Mouse (Mus musculus) lung, adult 2 months (tissue): Measurements from ENCODE around the gene Ranbp3l. TPM values are rescaled to one million over a fixed set of nuclear protein-coding genes. Genes with fewer than 3 reads are reported as not detected.

Source experiments
- DNase-seq: peaks from one replicate; pipeline ENCODE4 v3.0.0; 2022
- H3K4me1 ChIP-seq: fragments of 200-500 bp; 2 replicates; pipeline ENCODE4 v1.6.1; 2011; ENCODE audit warnings: low read length; ENCODE audit not compliant: control insufficient read depth, insufficient read depth
- H3K4me3 ChIP-seq: fragments of 200-500 bp; replicated peaks from 2 replicates; pipeline ENCODE3; 2011; ENCODE audit warnings: low read depth, mild to moderate bottlenecking, control low read depth, low read length; ENCODE audit errors: extremely low read depth
- CTCF ChIP-seq: fragments of 200-500 bp; IDR thresholded peaks from 2 replicates; pipeline ENCODE4 v1.5.1; 2011; ENCODE audit warnings: mild to moderate bottlenecking, low read length, control low read depth; ENCODE audit not compliant: insufficient read depth
- POLR2A ChIP-seq: fragments of 200-500 bp; IDR thresholded peaks from 2 replicates; pipeline ENCODE4 v1.6.1; 2011; ENCODE audit warnings: low read depth, mild to moderate bottlenecking, control low read depth, low read length, borderline replicate concordance; ENCODE audit errors: extremely low read depth
- WGBS: fragments of 180-500 bp; shearing (Covaris S2); methylation state at CpG from one replicate; pipeline ENCODE4 v1.1.7; 2018; 5-methylcytosine and 5-hydroxymethylcytosine counted together
- polyA plus RNA-seq: library from polyadenylated mRNA; depleted of rRNA; stranded (reverse); fragments of >200 nt; gene quantifications from 2 replicates; pipeline ENCODE4 v1.2.3, GENCODE M21; 2012; rRNA removed

Ranbp3l gene
- 0.07 TPM in 1 of 2 replicates, not detected in the other for polyA plus RNA-seq

DNA sequence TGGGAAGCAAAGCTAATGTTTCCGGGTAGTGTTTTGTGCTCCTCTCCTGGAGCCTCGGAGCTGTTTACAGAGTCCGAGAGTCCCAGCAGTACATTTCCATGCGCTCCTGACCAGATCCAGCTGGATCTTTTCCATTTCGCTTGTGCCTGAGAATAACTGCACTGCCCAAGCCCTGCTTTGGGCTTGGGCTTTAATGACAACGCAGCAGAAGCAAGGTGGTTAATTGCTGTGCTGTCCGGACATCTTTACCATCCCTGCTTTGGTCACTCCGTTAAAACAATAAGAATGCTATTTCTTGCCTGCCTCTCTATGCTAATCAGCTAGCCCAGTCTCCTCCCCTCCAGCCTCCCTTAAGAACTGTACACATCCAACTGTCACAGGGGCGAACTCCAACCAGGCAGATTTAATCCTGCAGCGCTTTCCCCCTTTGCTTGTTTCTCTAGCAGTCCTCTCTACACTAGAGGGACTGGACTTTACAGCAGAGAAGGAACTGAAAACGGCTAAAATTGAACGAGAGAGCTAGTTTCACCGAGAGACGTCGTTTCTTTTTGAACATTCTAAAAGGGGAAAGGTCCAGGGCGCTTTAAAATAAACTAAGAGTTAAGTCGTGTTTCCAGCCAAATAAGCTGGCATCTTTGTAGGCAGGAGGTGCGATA lies at the start of gene Ranbp3l:
Gene Ranbp3l, plus strand, starts transcription at position 377 of the 656 bp plus-strand sequence.
- WGBS = 34% methylated on average over 18 of the region's 18 CpGs
- TF ChIP-seq POLR2A (no peak), CTCF (no peak)
- DNase-seq = no peak
- Histone ChIP-seq H3K4me3 (peak within 1 kb of the TSS; percentile 34), H3K4me1 (no peaks in the 10 kb centered on the region)

DNA sequence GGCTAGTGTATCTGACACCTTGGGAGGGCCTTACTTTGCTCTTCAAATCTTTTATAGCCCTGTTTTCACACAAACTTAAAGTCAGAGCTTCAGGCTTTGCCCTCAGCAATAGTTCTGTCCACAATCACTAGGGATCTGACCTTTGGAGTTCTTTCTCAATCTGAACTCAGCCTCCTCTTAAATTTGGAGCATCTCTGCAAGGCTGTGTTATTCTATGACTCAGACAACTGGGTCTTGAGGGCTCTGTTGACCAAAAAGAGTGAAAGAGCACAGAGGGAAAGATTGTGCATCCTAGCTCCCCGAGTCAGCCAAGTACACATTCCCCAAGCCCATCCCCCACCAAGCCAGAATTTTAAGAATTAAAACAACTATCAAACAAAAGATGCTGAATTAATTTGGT lies 37.7 kb upstream of the Ranbp3l start:
- Histone ChIP-seq H3K4me1 (no peaks in the 10 kb centered on the region), H3K4me3 (no peak overlapping the region)
- DNase-seq = no peak
- WGBS = 88% methylated on average over 1 of the region's 1 CpGs
- no peak for TF ChIP-seq POLR2A
- no peak for TF ChIP-seq CTCF

DNA sequence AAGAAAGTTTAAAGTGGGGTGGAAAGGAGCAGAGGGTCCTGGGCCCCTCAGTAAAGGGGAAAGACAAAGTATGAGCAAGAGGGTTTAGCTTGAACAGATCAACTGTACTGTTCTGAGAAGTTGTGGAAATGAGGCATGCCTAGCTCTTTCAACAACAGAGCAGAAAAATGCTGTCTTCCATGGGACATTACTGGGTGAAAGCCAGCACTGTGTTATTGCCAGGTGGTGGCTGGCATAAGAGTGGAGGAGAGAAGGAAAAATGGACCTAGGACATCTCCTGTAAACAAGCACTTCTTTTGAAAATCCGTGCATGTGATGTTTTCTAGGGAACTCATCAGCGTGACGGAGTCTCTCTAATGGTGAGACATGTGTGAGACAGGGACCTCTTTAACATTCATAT lies 30.8 kb upstream of the Ranbp3l start:
- DNase-seq = no peak
- 80% methylated on average over 3 of the region's 3 CpGs for WGBS
- no peaks in the 10 kb centered on the region for H3K4me1 ChIP-seq
- no peak overlapping the region for H3K4me3 ChIP-seq
- TF ChIP-seq CTCF (no peak), POLR2A (no peak)

DNA sequence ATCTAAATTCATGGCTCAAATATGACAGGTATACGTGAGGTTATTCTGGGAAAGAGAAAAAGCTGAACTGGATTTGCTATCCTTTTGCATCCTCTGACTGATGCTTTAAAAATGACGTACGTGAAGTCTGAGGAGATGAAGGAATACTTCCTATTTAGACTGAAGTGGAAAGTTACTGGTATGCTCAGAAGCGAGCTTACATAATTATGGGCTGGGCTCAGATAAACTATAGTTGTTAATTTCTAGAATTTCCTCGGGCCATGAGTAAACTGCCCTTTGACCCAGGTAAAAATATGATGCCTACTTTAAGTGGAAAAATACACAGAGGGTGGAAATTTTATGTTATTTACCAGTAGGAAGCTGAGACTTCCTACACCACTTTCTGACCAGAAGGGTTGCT lies 26.9 kb upstream of the Ranbp3l start:
- H3K4me3 ChIP-seq = no peak overlapping the region
- no peaks in the 10 kb centered on the region for H3K4me1 ChIP-seq
- TF ChIP-seq POLR2A = no peak
- TF ChIP-seq CTCF = no peak
- DNase-seq = no peak
- WGBS = 64% methylated on average over 5 of the region's 5 CpGs

DNA sequence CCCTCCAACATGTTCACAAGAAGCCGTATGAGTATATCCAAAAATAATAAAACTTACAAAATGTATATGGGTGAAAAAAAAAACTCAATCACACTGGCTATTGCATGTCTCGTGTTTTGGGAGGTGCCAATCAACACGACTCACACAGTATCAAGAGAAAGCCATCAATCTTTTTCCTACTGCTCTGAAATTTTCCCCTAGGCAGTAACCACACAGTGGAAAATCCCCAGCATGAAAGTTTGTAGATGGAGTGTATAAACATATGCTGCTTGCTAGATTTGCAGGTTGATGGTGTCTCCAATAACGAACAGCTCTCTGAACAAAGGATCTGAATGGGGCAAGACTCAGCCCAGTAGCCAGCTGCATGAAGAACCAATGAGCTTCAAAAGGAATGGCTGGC lies 16.9 kb upstream of the Ranbp3l start:
- no peak for DNase-seq
- H3K4me3 ChIP-seq = no peak overlapping the region
- H3K4me1 ChIP-seq = no peaks in the 10 kb centered on the region
- no peak for TF ChIP-seq POLR2A
- TF ChIP-seq CTCF = no peak
- WGBS = 66% methylated on average over 4 of the region's 4 CpGs

DNA sequence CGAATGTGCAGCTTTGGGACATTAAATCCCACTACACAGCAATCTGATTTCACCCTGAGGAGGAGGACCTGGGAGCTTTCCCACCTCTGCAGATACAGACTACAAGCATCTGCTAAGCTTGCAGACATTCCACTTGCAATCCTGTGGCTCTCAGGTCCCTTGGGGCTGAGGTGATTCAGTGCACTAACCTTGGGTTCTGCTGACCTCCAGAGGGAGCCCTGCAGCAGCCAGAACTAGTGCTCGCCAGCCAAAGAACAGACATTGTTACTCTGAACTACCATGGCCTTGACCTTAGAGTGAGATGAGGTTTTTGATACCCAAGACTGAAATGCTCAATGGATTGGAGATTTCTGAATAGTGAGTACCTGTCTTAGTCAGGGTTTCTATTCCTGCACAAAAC lies 4.4 kb upstream of the Ranbp3l start:
- no peak overlapping the region for H3K4me3 ChIP-seq
- DNase-seq = no peak

DNA sequence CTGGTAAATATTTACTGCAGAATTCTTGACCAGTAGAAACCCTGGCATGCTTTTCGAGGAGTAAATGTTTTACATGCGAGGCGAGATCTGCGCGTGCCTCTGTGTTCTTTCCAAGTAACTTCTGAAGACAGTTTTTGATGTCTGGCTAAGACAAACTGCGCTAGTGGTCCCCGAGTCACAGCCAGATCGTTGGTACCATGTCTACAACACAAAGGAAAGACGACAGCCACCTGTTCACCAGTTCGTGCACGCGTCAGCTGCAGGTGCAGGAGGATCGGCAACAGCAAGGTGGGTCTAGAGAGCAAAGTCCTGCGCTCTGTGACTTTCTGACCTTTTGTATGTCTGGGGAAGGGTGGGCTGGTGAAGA lies 463 bp downstream of the Ranbp3l start:
- Histone ChIP-seq H3K4me1 (no peaks in the 10 kb centered on the region), H3K4me3 (no peak overlapping the region)
- WGBS = 48% methylated on average over 14 of the region's 14 CpGs
- no peak for DNase-seq
- no peak for TF ChIP-seq POLR2A
- TF ChIP-seq CTCF = no peak

More for the DNA sequence above, 4.4 kb upstream of the Ranbp3l start:
- TF ChIP-seq POLR2A (no peak), CTCF (no peak)
- 54% methylated on average over 2 of the region's 2 CpGs for WGBS
- H3K4me1 ChIP-seq = no peaks in the 10 kb centered on the region

DNA sequence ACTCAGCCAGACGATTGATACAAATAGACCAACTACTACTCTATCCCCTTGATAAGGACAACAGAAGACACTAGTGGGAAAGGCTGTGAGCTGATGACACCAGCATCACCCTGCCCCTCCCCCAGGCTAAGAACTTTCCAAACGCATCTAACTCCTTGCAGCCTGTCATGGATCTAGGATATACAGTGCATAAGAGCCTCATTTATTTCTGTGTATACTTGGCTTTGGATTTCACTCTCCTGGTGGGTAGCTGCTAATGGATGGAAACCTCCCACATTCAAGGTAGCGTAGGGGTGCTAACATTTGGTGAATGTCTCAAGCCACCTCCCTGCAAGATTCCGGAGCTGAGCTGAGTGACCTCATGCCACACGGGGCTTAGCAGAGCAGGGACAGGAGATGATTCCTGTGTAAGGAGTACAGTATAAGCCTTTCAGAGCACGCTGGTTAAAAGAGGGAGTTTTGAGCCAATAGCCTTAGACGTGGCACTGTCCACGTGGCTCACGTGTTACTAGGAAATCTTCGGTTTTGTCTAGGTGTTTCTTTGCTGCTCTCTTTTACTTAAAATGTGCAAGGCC lies 1.4 kb downstream of the Ranbp3l start:
- H3K4me3 ChIP-seq = no peak overlapping the region
- no peaks in the 10 kb centered on the region for H3K4me1 ChIP-seq
- no peak for TF ChIP-seq POLR2A
- no peak for TF ChIP-seq CTCF
- DNase-seq = no peak
- 75% methylated on average over 10 of the region's 10 CpGs for WGBS

DNA sequence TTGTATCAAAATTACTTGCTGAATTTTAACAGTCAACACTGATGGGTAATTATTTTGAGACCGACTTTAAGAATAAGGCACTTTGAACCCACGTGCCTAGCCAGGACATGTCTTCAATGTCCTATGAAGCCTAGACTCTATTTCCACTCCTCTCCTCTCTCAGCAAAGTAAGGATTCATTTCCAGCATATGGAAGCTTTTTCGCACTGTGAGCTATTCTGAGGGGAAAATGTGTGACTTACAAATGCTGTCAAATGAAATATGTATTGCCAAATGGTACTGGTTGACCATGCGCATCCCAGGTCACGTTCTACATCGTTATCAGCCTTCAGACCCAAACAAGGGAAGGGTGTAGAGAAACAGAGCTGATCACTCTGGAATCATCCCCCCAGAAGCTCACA lies 23.5 kb downstream of the Ranbp3l start:
- Histone ChIP-seq H3K4me1 (no peaks in the 10 kb centered on the region), H3K4me3 (no peak overlapping the region)
- 90% methylated on average over 6 of the region's 6 CpGs for WGBS
- TF ChIP-seq CTCF (no peak), POLR2A (no peak)
- no peak for DNase-seq
